Mouse (Mus musculus) retina, postnatal 7 days (tissue): Measurements from ENCODE around the gene Gatd1.

Experiments
- DNase-seq: peaks from one replicate; pipeline ENCODE4 v3.0.0-alpha.2; 2012; ENCODE audit warnings: low read depth, low spot score

The Gatd1 gene

DNA sequence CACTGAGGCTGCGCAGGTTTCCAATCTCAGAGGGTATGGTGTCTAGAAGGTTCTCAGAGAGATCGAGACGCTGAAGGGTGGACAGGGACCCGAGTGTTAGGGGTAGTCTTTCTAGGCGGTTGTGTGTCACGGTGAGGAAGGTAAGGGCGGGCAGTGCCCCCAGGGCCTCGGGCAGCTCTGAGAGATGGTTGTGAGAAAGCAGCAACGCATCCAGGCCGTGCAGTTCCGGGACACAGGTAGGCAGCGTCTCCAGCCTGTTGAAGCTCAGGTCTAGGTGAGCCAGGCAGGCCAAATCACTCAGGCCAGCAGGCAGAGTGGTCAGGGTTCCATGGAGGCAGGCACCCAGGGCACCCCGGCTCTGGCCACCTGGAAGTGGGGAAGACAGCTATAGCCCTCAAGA lies 28.3 kb upstream of the Gatd1 start:
- no peak for DNase-seq

DNA sequence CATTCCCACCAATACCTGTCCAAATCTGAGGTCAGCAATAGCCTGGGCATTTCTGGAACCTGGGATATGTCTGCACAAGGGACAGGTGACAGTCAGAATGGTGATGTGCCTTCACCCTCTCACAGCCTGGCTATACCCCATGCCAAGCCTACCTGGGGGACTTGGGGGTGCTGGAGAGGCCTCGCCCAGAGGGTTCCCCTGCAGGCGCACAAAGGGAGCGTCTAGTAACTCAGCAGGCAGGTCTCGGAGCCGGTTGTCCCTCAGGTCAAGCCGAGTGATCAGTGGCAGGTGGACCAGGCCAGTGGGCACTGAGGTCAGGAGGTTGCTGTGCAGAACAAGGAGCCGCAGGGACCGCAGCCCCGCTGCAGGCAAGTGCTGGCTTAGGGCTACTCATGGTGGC lies 27.5 kb upstream of the Gatd1 start:
- no peak for DNase-seq

DNA sequence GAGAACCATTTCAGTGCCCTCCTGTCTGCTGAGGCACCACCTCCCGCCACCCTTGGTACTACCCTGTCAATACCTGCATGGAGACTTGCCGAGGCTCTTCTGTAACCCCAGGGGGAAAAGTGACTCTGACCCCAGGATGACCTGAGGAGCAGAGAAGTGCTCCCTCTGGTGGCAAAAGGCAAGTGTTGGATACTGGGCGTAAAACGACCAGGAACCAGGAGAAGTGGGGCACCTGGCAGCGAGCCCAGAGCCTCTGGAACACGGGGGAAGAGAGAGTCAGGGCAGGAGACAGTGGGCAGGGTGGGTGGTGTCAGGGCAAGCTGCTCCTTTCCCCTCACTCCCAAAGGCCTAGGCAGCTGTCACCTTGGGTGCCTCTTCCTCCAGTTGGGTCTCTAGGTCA lies 26.7 kb upstream of the Gatd1 start:
- DNase-seq = peak; percentile 77

DNA sequence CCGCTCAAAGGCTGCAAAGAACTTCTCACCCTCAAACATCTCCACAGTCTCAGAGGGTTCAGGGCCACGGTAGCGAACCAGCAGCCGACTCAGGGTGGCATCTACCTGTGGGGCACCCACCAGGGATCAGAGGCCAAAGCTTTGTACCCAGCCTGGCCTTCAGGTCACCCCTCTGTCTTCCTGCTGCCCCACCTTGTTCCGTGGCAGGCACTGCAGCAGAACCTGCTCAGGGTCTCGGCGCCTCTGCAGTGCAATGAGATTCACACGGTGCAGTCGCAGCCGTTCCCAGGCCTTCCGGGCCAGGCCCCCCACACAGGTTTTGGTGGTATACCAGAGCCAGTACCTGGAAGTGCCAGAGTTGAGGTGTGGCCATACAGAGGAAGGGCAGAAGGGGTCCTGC lies 25.9 kb upstream of the Gatd1 start:
- DNase-seq = no peak

DNA sequence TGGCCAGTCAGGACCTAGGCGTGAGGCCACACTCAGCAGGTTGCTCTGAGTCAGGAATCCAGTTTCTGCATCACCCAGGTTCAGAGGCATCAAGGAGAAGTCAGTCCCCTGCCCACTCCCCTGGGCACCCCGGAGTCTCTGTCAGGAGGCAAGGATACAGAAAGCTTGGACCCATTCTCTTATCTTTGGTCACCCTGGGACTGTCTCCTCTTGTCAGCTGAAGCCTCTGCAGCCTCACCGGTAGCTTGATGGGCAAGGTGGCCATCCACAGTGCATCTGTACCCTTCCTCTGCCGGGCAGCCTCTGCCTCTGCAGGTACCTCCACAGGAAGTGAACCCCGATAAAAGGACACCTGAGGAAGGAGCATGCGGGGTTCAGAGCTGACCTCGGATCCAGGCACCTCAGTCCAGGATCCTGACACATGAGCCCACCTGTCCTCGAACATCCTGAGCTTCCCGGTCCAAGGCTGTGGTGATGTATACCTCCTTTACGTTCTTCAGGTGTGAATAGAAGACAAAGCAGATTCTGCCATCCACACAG lies 25.3 kb upstream of the Gatd1 start:
- no peak for DNase-seq

DNA sequence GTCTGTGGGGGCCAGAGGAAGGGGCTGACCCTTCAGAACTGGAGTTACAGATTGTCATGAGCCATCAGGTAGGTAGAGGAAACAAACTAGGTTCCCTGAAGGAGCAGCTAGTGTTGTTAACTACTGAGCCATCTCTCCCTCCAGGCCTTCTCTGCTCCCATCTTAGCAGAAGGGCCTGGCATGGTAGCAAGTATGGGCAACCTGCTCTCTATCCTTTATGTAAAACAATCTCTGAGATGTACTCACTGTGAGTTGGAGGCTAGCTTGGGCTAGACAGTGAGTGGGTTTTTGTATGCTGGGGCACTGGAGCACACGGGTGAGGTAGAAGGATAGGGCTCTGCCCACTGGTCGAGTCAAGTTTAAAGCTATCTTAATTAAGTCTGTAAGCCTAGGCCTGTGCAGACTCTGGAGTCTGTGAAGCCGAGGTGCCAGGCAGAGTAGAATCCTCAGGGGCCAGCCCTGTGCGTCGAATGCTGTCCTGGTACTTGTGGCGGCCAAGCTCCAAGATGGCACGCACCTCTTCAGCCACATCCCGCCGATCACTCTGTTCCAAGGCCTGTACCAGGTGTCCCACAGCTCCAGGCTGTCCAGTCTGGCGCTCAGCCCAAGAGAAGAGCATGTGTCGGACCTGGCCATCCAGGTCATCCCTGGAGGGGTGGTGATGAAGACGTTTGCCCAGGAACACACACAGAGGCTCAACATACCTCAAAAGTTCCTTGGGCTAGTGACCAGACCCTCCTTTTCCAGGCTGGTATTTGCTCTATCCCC lies 24.4 kb upstream of the Gatd1 start:
- DNase-seq = no peak

DNA sequence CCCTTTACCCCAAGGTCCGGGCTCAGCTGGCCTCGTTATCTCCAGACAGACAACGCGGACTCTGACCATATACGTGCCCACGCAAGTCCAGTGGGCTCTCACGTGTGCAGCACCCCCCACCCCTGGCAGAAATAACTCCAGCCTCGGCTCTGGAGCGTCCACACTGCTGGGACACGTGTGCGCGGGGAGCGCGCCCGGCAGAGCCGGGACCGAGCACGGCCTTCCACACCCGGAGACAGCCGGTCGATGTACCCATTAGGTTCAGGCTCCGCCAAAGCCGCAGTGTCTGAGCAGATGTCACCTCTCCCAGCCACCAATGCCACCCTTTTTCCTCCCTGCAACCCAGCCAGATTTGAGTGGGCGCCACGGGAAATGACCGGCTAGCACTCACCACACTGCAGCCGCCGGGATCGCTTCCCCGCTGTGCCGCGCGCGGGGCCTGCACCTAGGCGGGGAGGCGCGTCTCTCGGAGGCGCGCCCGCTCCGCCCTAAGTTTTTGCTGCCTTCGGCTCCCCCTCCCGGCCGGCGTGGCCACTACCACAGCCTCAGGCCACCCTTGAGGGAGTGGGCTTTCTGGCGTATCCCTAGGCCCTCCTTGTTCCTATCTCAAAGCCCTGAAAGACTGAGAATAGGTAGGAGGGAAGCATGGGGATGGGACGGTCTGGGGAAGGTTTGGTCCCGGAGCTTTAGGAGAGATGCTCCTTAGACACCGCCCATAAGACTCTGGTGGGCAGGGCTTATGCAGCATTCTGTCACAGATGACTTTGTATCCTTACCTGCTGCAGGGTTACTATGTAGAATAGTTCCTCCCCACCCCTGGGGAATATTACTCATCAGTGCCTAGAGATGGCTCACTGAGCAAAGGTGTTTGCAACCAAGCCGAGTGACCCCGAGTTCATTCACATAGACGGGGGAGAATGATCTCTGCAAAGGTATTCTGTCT lies 23.5 kb upstream of the Gatd1 start, which contains the start of gene Slc25a22:
Gene Slc25a22, minus strand, starts transcription at position 715 of the 943 bp plus-strand sequence.
- DNase-seq = no peak

DNA sequence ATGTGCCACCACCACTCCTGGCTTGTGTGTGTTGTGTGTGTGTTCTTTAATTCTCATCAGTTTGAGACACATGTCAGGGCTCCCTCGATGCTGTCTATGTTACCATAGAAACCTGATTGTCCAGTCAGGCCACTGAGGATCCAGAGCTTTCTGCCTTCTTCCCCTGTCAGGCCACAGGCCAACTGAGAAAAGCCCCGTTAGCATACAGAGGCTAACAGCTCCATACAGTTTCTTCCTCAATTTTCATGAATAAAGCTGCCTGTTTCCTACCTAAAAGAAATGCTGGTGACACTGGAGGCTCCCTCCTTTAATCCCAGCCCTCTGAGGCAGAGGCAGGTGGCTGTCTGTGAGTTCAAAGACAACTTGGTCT lies 22.6 kb upstream of the Gatd1 start:
- DNase-seq = no peak

DNA sequence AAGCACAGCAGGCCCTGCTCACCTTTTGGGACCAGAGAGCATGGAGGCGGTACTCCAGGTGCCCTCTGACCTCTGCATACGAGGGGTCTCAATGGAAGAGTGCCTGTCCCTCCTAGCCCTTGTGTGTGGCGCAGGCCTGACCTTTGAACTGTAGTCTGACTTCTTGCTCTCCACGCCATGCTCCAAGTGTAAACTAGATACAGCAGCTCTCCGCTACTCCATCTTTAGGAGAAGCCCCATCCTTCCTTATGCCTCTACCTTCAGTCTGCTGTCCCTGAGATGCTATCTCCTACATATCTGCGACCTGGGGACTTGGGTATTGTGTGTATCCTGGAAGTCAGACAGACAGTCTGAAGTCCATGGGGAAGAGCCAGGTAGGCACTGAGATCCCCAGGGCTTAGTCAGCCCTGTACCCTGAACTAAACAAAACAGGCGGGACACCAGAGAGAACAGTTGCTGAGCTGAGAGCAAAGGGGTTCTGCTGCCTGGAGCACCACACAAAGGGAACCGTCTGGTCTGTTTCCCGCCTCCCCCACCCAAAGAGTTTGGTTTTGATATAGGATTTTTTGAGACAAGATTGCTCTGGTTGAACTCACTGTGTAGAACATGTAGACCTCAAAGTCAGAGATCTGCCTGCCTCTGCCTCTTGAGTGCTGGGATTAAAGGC lies 22.1 kb upstream of the Gatd1 start:
- no peak for DNase-seq

DNA sequence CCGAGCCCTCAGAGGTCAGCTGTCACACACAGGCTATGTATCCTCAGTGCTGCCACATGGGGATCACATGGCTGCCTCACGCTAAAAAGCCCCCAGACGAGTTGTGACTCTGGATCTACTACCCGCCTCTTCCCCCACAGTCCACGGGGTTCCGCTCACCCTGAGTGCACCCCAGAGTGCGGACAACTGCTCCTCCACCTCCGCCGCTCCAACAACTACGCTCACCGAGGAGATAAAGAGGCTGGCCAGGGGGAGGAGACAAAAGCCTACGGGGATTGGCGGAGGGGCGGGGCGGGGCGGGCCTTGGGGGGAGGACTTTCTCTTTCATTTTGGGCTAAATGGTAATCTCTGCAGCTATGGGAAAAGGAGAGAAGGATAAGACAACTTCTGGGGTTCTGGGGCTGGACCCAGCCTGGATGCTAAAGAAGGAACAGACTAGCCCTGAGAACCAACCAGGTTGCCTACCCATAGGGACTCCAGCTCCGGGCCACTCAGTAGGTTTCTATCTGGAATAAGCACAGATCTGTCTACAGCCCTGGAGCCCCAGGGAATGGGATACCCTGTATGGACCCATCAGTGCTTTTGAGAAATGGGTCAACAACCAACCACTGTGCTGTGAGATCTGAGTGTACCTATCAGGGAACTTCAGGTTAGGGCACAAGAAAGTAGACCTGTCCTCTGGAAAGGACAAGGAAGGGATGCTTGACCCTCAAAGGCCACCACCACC lies 21.4 kb upstream of the Gatd1 start:
- no peak for DNase-seq

DNA sequence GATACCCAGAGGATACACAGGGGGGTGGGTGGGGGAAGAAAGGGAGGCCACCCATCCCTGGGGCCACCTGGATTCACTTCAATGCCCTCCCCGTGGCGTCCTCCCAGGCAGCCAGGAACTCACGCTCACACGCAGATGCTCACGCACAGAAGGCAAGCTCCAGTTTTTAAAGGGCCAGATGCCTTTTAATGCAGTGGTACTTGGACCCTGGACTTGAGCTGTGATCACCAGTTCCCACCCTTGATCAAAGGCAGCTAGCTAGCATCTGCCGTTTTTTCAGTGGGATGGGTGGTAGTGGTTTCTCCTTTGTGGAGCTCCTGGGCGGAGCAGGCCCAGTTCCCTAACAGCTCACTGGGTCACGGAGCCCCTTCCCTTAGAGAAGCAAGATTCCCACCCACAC lies 20.5 kb upstream of the Gatd1 start:
- DNase-seq = no peak

DNA sequence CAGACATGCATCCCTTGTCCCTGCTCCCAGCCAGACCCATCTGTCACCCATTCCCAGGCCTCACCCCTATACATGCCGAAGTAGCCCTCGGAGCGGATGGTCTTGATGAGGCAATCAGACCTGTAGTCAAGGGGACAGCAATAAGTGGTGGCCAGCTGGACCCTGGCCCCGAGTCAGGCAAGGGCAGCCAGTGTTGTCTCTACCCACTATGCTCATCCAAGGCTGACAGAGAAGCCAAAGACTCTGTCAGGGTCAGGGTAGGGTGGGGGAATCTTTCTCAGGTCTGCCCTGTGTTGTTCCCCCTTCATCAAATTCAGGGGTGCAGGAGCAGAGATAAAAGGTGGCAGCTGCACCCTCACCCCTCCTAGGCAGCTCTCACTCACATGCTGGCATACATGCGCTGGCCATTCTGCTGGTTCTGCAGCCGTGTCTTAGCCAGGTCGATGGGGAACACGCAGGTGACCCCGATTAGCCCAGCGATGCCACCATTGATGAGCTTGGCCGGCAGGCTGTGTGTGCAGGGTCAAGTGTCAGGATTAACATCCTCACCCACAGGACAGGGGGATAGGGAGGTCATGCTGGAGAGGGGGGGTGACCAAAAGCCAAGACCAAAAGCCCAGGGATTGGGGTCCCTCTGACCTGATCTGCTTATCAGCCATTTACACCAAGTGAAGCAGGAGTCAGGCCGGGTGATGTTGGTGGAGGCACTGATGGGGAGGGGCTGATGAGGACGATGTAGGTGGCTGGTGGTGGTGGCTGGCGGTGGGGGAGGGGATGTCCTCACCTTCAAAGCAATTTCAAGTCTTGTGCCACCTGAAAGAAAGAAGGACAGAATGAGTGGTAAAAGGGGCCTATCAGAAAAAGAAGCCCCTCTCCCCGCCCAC lies 19.8 kb upstream of the Gatd1 start:
- no peak for DNase-seq

DNA sequence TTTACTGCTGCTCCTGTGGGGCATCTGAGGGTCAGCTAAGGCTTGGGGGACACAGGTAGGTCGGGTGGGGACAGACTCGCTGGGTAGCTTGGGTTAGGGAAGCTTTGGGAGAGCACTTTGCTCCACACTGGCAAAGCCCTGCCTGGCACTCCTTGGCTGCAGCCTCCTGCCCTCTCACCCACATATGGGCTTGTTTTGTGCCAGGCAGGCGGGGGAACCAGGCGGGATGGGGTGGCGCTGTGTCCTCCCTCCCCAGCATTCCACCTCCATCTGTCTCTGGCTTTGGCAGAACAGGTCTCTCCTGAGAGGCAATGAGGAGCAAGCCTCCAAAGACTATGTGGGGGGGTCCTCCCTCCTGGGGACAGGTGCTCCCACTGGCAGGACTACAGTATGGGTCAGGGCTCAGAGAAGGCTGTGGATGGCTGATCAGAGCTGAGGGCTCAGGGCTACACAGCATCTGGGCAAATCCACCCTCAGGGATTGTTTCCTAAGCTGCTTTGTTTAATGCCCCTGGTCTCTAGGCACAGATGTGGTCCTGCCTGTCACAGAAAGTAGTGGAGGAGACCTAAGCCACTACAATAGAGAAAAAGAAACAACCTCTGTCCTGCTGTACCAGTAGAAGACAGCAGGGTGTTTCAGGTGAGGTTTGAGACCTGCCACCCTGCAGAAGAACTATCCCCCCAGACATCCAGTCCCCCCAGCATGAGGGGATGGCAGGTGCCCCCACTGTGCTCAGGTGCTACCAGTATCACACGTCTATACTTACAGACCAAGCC lies 19.0 kb upstream of the Gatd1 start:
- DNase-seq = no peak

DNA sequence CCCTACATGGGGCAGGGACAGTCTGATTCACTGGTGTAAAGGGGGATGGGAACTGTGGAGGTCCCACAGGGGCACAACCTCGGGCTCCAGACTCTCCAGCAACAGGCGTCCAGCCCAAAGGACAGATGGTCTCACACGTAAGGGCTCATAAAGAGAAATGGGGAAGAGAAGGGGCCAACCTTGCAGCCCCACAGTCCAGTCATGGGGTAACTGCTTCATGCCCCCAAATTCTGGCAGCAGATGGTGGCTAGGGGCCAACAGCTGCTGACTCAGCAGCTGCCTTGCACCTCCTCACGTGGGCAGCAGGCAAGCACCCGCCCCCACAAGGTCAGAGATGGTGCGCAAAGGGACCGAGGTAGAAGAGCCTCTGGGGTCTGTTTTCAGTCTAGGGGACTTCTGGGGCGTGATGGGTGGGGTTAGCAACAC lies 18.3 kb upstream of the Gatd1 start:
- DNase-seq = no peak

DNA sequence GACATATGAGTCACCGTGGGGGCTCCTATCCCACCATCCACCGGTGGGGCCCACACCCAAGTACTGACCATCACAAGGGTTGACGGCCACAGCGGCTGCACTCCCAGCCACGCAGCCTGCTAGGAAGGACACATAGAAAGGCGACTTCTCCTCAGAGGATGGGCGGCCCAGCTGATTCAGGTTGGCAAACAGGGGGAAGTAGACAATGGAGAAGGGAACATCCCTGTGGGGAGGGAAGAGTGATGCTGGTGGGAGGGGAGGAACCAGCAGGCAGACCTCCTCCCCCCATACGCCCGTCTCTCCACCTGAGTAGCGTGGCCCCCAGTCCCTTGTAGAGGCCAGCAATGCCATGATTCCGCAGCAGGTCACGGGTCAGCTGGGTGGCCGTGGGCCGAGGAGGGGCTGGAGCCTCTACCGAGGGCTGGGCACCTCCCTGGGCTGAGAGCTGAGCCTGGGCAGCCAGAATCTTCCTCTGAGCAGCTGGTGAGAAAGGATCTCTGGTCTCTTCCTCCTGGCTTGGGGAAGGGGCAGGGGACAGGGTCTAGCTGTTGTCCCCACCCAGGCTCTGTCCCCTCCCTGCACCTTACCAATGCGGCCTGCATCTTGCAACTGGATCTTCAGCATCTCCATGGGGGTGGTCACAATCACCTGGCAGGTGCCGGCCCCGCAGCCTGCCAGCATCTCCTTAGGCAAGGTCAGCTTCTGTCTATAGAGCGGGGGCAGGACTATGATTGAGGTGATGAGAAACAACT lies 17.7 kb upstream of the Gatd1 start:
- no peak for DNase-seq

DNA sequence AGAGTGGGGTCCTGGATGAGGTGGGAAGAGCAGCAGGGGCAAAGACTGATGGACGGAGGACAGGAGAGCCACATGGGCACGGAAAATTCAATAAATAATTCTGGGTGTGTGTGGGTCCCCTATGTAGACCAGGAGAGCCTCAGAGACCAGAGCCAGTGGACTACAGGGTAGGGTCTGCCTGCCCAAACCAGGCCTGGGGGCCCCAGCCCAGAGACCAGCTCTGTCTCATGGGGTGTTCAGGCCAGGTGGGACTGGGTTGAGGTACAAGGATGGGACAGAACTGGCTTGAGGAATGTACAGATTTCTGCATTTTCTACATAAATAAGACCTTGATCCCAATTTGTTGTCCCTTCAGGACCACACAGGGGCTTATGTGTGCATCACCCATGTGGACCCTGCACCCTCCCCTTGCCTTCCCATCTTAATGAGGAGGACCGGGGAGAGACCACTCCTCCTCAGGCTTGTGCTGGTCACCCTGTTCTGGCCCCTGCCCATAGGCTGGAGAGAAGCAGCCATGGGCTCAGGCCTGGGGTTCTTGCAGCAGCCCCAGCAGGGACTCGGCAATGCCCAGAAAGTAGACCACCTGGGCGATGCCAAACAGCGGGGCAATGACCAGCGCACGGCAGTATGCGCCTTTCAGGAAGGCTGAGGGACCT lies 16.8 kb upstream of the Gatd1 start:
- no peak for DNase-seq

DNA sequence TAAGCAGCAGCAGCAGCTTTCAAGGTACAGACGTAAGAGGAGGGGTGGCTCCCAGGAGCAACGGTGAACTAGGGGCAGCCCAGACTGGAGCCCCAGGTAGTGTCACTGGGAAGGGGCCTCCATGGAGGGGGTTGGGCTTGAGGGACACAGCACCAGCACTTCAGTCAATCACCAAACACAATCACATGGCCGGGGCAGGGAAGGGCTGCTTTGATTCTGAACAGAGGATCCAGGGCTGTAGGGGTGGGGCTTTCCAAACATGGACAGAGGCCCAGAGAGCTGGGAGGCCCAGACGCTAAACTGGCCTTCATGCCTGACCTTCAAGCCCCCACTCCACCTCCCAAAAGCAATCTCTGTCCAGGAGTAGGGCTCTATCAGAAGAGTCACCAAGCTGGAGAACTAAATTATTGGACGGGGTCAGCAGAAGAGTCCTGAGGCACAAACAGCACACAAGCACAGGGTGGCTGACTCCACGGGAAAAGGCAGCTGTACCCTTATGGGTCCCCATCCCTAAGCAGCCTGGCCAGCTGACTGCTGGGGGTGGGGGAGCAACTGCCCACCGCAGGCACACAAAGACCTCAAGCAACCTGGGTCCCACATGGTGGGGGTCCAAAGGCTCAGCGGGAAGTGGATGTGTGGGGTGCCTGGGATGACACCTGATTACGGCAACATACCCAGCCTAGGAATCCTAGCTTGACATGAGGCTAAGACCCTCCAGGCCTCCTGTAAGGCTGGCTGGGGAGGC lies 16.1 kb upstream of the Gatd1 start:
- DNase-seq = no peak

DNA sequence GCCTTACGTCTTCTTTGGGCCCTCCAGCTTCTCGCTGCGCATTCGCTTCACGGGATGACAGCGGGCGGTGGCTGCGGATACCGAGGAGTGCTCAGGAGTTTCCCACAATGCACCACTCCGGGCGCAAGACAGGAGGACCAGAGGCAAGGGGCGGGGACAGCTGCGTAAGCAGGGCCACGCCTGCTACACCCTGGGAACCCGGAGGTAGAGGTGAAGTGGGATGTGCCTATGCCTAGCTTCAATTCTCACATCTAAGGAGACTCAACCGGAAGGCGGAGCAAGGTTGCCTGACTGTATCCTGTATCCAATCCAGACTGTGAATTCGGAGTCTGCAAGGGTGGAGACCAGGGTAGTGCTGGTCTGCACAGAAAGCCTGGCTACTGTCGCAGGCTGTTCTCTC lies 15.4 kb upstream of the Gatd1 start, which contains the start of gene Cend1:
Gene Cend1, minus strand, starts transcription at position 182 of the 400 bp plus-strand sequence.
- DNase-seq = no peak
